Mouse (Mus musculus): Measurements from ENCODE around the gene Slco2b1. TPM values are rescaled to one million over a fixed set of nuclear protein-coding genes. Genes with fewer than 3 reads are reported as not detected.
A peak's percentile ranks its signal among the peaks of the same experiment; 100 is the strongest.

Gene Slco2b1
- total RNA-seq, 2 experiments from 2014 or later: 17.6 to 18.0 TPM

- DNase-seq (ENCODE audit: low spot score in 2 of 2): peak; percentile 78 to 79
Observed at GRCm38 (mm10) chr7:99659379-99660029, 51.6 kb downstream of the Slco2b1 start.

- no peak for DNase-seq (ENCODE audit: low spot score in 2 of 2)
Observed at GRCm38 (mm10) chr7:99654244-99654643, 56.9 kb downstream of the Slco2b1 start.

GRCm38 (mm10) chr7:99649585-99649984, 61.6 kb downstream of the Slco2b1 start:
- no peak for DNase-seq (ENCODE audit: low spot score in 2 of 2)

- DNase-seq (ENCODE audit: low spot score in 2 of 2): no peak
Observed at GRCm38 (mm10) chr7:99648623-99649022, 62.5 kb downstream of the Slco2b1 start.

GRCm38 (mm10) chr7:99644701-99645100, 66.4 kb downstream of the Slco2b1 start:
- no peak for DNase-seq (ENCODE audit: low spot score in 2 of 2)

GRCm38 (mm10) chr7:99642078-99642477, 69.1 kb downstream of the Slco2b1 start:
- no peak for DNase-seq (ENCODE audit: low spot score in 2 of 2)

GRCm38 (mm10) chr7:99641245-99641644, 69.9 kb downstream of the Slco2b1 start:
- no peak for DNase-seq (ENCODE audit: low spot score in 2 of 2)

- no peak for DNase-seq (ENCODE audit: low spot score in 2 of 2)
Observed at GRCm38 (mm10) chr7:99633966-99634665, 77.0 kb downstream of the Slco2b1 start.

GRCm38 (mm10) chr7:99632286-99632685, 78.9 kb downstream of the Slco2b1 start:
- DNase-seq (ENCODE audit: low spot score in 2 of 2): no peak

GRCm38 (mm10) chr7:99627366-99627765, 83.8 kb downstream of the Slco2b1 start:
- no peak for DNase-seq (ENCODE audit: low spot score in 2 of 2)

GRCm38 (mm10) chr7:99626376-99627270, 84.5 kb downstream of the Slco2b1 start, which contains the start of gene Tpbgl:
TSS of gene Tpbgl (minus strand) at chr7:99627103.
- DNase-seq (ENCODE audit: low spot score in 2 of 2): no peak

GRCm38 (mm10) chr7:99625722-99626375, 85.3 kb downstream of the Slco2b1 start:
- DNase-seq (ENCODE audit: low spot score in 2 of 2): peak; percentile 86 to 89

- DNase-seq (ENCODE audit: low spot score in 2 of 2): peak in 1 of 2 experiments; percentile 54
Observed at GRCm38 (mm10) chr7:99618860-99619259, 92.3 kb downstream of the Slco2b1 start.

GRCm38 (mm10) chr7:99618264-99618663, 92.9 kb downstream of the Slco2b1 start:
- no peak for DNase-seq (ENCODE audit: low spot score in 2 of 2)

Other genes starting within 250 kb of the Slco2b1 start
- 1 to 10 TPM; 4.4 to 4.9 TPM for gene Klhl35, start 245.3 kb downstream of the Slco2b1 start, total RNA-seq (2021)
- gene Rps3, start 227.6 kb downstream of the Slco2b1 start, total RNA-seq (2021): 100 to 1,000 TPM; 245 to 264 TPM
- 100 to 1,000 TPM; 137 to 143 TPM for gene Arrb1, start 175.9 kb downstream of the Slco2b1 start, total RNA-seq (2021)
- gene Tpbgl, start 84.2 kb downstream of the Slco2b1 start, total RNA-seq (2021): 1 to 10 TPM; 4.7 to 5.2 TPM
- not detected for gene Olfr520, start 18.9 kb upstream of the Slco2b1 start, total RNA-seq (2021)
- gene Olfr521, start 52.2 kb upstream of the Slco2b1 start, total RNA-seq (2021): not detected
- 1 to 10 TPM; 3.2 to 4.1 TPM for gene Neu3, start 117.1 kb upstream of the Slco2b1 start, total RNA-seq (2021)
- gene Xrra1, start 147.8 kb upstream of the Slco2b1 start, total RNA-seq (2021): 1 to 10 TPM in 1 of 2 experiments, under 1 TPM in 1; 0.88 to 1.3 TPM
- 10 to 100 TPM; 86.8 to 97.0 TPM for gene Spcs2, start 152.1 kb upstream of the Slco2b1 start, total RNA-seq (2021)